Mouse (Mus musculus) liver, embryonic 14.5 days (tissue): ENCODE results near the gene Cdc7.

Experiments used
- CTCF ChIP-seq: IDR thresholded peaks from 2 replicates; pipeline ENCODE4 v1.5.1; 2016; ENCODE audit warnings: antibody characterized with exemption, low read depth, control low read depth
- EP300 ChIP-seq: IDR thresholded peaks from 2 replicates; pipeline ENCODE4 v1.6.1; 2016; ENCODE audit warnings: antibody characterized with exemption, low read depth

- TF ChIP-seq CTCF (no peak), EP300 (no peak)
Observed at GRCm38 (mm10) chr5:106919315-106919714, 44.8 kb upstream of the Cdc7 start.
